Mouse (Mus musculus) liver, adult (tissue): ENCODE data around the gene Nt5c1a.

Experiments
- GATA4 ChIP-seq: IDR thresholded peaks from 2 replicates; pipeline ENCODE4 v1.6.1; 2014; ENCODE audit warnings: mild to moderate bottlenecking, low read length; ENCODE audit not compliant: insufficient replicate concordance

The Nt5c1a gene

DNA sequence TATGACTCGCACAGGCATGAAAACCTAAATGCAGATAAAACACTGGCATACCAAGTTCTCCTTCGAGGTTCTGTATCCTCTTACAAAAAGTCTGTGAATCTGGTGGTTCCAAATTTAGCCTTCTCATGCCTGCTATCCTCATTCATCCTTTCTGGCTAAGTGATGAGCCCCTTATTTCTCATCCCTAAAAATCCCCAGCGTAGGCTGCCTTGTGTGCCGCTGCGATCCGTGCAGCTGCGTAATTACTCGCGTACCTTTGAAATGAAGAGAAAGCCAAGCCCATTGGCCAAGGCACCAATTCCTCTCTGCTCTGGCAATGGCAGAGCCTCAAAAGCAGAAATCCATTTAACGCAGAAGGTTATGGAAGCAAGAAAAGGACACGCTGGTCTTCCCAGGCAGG, 7.5 kb upstream of the Nt5c1a start:
- TF ChIP-seq GATA4: no peak

DNA sequence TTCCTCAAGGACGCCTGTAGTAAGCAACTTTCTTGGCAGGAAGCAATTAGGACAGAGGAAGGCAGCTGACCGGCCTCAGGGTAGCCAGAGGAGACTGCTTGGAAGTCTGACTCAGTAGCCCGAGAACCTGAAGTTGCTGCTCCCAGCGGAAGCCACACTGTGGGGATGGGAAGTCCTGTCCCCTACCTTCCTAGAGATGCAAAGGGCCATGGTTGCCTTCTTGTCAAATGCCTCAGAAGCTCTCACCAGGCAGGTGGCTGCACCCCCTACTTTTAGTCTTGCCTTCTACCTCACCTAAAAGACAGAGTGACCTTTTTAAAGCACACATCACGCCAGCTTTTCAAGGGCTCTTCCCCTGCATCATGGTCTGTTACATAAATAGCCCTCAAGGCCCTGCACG, 4.6 kb upstream of the Nt5c1a start:
- no peak for TF ChIP-seq GATA4

DNA sequence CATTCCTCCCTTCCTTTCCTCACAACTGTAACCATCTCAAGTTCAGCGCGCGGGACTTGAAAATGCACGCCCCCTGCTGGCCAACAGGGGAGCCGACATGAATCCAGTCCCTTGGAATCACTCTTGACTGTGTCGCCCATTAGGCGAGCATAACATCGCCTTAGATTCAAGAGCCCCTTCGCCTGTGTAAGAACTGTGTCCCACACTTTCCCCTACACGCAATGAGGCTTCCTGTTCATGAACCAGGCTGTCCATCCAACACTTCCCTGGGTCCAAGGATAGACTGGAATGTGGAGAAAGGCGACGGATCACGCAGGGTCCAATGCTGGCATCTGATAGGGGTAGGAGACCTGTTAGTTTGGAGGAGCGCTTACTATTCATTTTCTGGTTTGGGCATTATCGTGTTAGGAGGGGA, 526 bp upstream of the Nt5c1a start:
- no peak for TF ChIP-seq GATA4

DNA sequence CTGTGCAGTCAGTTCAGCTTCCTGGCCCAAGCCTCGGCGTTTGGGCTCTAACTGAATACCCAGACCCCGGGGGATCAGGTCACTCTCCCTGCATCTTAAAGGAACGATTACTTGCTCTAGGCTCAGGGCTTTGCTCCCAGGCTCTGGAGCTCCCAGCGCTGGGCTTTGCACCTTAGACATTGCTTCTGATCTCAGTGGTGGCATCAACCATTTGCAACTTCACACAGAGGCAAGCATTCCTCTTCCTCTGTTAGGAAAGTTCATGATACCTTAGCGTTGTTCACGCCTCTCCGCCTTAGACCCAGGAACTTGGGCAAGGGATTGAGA, 753 bp downstream of the Nt5c1a start:
- TF ChIP-seq GATA4: no peak

DNA sequence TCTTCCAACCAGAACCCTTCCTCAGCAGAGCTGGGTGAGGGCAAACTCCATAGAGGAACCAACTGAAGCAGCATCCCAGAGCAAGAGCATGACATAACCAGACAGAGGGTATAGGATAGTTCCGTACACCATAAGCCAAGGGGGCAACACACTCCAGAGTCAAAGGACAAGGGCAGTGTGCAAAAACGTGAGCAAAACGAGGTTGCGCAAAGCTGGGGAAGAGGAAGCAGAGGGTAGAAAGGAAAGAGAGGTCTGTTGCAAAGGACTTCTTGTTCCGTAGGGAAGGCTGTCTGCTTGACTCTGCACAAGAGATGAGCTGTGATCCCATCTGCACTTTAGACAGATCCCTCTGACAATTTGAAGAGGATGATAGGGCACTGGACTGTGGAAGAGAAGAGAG, 6.0 kb downstream of the Nt5c1a start:
- TF ChIP-seq GATA4: no peak

DNA sequence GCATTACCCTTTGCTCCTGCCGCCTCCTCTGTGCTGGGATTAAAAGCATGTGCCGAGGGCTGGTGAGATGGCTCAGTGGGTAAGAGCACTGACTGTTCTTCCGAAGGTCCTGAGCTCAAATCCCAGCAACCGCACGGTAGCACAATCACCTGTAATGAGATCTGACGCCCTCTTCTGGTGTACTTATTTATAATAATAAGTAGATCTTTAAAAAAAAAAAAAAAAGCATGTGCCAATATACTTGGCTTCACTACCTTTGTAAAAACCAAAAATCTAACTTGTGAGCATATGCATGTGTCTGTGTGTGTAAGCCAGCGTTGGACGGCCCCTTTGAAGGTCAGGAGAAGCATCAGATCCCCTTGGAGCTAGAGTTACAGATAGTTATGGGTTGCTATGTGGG, 9.7 kb downstream of the Nt5c1a start:
- TF ChIP-seq GATA4: no peak

DNA sequence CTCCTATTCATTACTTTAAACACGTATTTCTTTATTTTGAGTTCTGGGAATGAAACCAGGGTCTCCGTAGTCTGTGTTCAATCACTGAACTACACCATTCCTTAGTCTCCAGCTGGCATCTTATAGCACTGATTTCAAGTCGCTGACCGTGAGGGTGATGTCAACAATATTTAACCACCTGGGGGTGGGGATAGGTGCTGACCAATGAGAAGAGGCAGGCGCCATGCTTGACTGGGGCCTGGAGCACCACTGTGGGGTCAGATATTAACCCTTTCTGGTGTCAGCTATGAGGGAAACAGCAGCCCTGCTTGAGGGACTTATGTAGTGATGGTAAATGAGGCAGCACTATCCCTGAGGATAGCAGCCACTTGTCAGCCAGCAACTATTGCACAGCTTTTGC, 10.1 kb downstream of the Nt5c1a start:
- no peak for TF ChIP-seq GATA4

DNA sequence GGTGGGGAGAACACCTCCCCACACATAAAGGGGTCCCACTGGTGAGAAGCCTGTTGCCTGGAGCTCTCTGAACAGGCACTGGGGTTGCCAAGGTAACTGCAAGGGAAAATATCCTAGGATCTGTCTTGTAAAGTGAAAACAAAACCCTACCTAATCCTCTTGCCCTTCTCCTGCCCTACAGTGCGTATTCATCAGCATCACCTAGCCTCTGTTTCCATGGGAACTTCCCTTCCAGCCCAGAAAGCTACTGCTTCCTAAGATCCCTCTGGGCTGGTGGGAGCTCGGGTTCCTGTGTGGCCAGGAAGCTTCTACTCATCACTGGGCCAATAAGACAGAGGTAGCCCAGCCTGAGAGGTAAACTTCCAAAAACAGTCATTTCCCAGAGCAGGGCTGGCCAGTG, 11.0 kb downstream of the Nt5c1a start:
- no peak for TF ChIP-seq GATA4

DNA sequence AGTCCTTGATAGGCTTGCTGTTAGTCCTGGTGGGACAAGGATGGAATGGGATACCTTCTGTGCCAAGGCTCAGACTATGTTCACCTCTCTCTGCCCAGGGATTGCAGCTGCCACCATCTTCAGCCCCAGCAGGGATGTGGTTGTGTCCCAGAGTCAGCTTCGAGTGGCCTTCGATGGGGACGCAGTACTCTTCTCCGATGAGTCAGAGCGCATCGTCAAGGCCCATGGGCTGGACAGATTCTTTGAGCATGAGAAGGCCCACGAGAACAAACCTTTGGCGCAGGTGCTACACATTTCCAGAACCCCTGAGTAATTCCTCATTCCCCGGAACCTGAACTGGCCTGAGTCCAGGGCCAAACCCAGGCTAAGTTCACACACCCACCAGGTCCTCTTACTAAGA, 12.7 kb downstream of the Nt5c1a start:
- no peak for TF ChIP-seq GATA4

DNA sequence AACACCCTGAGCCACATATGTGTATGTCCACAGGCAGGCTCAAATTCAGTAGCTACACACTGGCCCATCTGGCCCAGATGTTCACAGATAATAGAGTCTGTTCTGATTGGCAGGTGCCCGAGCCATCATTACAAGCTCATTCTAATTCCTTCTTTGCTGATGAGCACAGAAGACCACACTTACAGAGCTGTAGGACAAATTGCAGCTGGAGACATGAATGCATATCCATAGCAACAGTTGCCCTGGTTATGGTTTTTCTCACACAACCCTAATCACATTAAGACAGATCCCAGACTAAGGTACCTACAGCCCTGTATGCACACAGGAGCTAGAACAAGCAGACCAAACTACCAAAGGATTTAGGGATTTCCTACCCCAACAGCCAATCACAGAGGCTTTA, 14.1 kb downstream of the Nt5c1a start:
- no peak for TF ChIP-seq GATA4

DNA sequence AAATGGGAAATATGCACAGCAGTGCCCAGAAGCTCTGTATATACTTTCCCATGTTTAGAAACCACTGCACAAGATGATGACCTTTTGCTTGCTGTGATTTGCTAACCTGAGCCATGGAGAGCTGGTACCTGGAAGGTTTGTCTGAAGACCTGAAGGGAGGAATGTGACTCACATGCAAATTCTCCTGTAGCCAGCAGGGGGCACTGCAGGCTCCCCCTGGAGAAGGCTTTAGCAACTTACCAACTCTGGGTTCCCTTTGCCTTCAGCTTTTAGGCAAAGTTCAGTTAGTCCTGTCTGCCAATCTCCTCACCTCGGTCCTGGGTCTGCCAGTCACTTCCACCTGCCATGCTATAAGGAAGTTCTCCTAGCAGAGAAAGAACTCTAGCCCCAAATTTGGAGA, 15.5 kb downstream of the Nt5c1a start:
- TF ChIP-seq GATA4: no peak

DNA sequence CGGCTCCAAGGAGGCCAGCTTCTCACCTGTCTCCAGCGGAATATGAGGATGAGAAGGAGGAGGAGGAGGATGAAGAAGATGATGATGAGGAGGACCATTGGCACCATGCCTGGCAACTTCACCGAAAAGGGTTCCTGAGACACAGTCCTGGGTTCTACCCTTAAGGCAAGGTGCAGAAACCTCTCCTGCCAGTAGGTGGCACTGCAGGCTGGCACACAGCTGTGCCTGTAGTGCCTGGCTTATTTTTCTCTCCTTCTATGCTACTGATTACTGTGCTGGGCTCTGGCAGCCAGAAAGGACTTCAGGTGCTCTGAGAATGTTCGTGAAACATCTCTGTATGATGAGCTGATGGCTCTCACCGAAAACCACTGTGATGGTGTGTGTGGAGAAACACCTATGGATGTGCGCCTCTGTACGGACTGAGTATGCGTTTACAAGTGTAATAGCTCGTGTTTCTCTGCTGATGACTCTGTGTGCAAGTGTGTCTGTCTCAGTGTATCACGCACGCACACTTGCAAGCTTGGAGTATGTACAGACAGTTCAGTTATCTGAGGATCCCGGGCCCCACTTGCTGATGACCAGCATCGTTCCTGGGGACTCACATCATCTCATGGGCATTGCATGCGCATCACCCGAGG, 18.5 kb downstream of the Nt5c1a start:
- TF ChIP-seq GATA4: no peak

DNA sequence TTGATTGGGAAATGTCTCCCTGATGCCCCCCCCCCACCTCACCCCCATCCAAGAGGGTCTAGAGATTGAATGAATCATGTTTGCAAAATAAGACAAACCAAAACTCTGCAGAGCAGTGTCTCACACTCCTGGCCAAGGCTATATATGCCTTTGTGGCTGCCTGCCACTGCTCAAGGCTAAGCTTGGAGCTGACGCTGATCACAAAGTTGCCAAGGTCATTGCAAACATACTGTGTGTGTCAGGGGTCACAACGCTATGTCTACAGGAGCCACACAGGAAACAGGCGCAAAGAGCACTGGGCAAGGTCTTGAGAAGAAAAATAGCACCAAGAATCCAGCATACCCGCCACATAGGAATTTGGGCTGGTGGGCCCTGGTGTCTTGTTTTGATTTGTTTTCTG, 19.3 kb downstream of the Nt5c1a start:
- no peak for TF ChIP-seq GATA4

DNA sequence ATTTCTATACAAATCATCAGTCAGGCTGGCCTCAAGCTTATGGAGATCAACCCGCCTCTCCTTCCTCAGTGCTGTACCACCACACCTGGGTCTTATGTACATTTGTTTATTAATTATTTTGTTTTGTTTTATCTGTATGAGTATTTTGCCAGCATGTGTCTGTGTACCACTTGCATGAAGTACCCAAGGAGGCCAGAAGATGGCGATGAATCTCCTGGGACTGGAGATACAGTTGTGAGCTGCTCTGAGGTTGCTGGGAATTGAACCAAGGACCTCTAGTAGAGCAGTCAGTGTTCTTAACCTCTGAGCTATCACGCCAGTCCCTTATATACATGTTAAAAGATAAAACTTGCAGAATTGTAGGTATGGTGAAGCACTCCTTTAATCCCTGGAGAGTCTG, 22.0 kb downstream of the Nt5c1a start:
- no peak for TF ChIP-seq GATA4

DNA sequence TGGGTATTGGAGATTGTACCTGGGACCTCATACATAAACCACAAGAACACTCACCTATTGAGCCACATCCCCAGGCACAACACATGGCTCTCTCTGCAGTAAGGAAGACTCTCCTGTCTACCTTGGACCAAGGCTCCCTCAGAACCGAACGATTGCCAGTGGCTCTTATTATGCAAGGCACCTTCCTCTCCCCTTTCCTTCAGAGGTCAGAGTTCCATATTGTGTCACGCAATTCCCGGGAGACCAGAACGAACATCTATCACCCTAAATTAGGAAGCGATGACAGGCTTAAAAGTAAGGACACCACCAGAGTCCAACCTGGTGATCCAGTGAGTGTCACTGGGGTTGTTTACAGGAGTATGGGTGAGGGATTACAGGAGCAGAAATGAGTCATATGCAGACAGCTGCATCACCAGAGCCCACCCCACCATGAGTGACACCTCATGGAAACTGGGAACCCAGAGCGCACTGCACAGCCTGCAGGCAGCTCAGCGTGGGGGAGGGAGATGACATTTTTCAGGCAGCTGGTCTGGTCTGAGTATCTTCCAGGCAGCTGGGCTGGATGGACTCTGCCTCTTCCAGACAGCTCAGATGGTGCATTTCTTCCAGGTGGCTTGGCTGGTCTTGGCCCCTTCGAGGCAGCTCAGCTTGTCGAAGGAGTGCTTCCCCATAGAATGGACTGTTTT, 24.6 kb downstream of the Nt5c1a start:
- no peak for TF ChIP-seq GATA4

DNA sequence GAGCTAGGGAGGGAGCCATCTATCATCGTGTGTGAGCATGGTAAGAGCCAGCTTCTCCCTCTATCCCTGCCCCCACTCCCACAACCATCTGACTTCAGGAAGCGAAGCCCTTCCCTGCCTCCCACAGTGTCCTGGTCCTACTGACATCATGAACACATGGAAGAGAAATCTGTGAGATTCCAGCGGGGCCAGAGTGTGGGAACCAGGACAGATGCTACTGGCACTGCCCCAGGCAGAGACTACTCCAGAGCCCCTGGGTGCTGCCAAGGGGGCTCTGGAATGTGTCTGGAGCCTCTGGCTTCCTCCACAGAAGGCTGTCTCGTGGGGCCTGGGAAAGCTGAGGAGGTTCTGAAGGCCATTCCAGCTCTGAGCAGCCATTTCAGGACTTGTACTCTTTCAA, 26.4 kb downstream of the Nt5c1a start:
- no peak for TF ChIP-seq GATA4

DNA sequence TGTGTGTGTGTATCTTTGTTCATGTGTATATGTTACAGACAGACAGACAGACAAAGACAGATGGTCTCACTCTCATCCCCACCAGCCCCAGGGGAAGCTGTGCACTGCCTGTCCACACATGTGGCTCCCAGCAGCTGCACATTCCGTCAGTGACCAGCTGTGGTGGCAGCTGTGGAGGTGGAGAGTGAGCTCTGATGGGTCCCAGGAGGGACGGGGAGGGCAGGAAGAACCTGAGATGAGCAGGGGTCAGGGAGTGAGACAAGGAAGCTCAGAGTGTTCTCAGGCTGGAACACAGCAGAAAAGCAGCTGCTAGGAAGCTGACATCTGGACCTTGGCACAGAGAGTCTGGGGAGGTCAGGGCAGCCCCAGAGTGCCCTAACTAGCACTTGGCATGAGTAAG, 27.0 kb downstream of the Nt5c1a start:
- no peak for TF ChIP-seq GATA4
